Comparison of ENCODE assay signal across 8 mouse cellular contexts in the genomic region with DNA sequence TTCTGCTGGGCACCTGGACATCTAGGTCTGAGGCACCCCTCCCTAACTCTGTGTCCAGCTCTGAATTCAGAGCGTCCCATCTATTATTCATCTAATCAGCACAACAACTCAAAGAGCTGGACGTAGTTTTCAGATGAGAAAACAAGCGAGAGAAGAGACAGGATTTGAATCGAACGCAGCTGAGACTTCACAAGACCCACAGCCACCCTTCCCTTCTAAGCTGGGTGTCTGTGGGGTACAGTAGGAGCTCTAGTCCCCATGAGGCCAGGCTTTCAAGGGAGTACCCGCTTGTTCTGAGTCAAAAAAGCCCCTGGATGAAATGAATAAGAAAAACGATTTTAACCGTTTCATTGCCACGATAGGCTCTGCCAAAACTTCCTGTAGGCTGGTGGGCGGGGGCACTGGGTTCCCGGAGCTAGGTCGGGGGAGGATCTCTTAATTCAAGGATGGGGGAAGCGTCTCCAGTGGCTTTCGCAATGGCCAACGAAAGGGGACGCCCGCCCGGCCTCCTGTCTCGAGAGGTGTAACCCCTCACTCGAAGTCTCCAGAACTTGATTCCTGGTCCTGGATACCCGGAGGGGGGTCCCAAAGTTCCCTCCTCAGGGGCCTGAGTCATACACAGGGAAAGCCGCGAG. TPM values are rescaled to one million over a fixed set of nuclear protein-coding genes. Genes with fewer than 3 reads are reported as not detected.
DNase-seq lines count a peak whose midpoint lies in the region; ATAC-seq and TF ChIP-seq lines count a peak whose summit lies in the region.

No protein-coding gene starts in this region.

- no peaks in the 10 kb centered on the region for H3K9me3 ChIP-seq in embryonic facial prominence, embryonic 15.5 days (replicated peaks)
- H3K9me3 ChIP-seq in limb, embryonic 14.5 days (ENCODE audit: control insufficient read depth, low read length), result no peaks in the 10 kb centered on the region
- H3K9me3 ChIP-seq in midbrain, postnatal 0 days (ENCODE audit: low read length), result no peaks in the 10 kb centered on the region

- H3K4me3 ChIP-seq in embryonic facial prominence, embryonic 15.5 days (replicated peaks), result peak overlapping the region; percentile 53
- peak overlapping the region; percentile 37 for H3K4me3 ChIP-seq in limb, embryonic 14.5 days (replicated peaks; ENCODE audit: low read length)
- H3K4me3 ChIP-seq in midbrain, postnatal 0 days (ENCODE audit: low read depth, low read length), result peak overlapping the region; percentile 46

- WGBS in embryonic facial prominence, embryonic 15.5 days, result under 1% methylated on average over 23 of the region's 23 CpGs
- WGBS in limb, embryonic 14.5 days, result under 1% methylated on average over 23 of the region's 23 CpGs
- WGBS in midbrain, postnatal 0 days, result under 1% methylated on average over 23 of the region's 23 CpGs

- peak overlapping the region; percentile 88 for H3K27ac ChIP-seq in embryonic facial prominence, embryonic 15.5 days (replicated peaks)
- H3K27ac ChIP-seq in limb, embryonic 14.5 days (replicated peaks; ENCODE audit: low read depth, low read length), result no peak overlapping the region
- peak overlapping the region; percentile 73 for H3K27ac ChIP-seq in midbrain, postnatal 0 days (ENCODE audit: low read depth, low read length)

- peak; percentile 0; the same call in 1 of the 2 replicates for ATAC-seq in frontal cortex, adult (ENCODE audit: low TSS enrichment)
- ATAC-seq in embryonic facial prominence, embryonic 15.5 days (ENCODE audit: insufficient number of reproducible peaks, low FRiP score, low TSS enrichment, low read depth), result no peak
- ATAC-seq in limb, embryonic 14.5 days (ENCODE audit: low FRiP score, low read depth), result no peak
- ATAC-seq in midbrain, postnatal 0 days (ENCODE audit: low FRiP score), result no peak
- ATAC-seq in megakaryocyte-erythroid progenitor cell, adult 5-6 weeks (replicated peaks; ENCODE audit: low FRiP score, low TSS enrichment, poor library complexity, severe bottlenecking), result no peak

- H3K4me2 ChIP-seq in embryonic facial prominence, embryonic 15.5 days (replicated peaks), result peak overlapping the region; percentile 99
- H3K4me2 ChIP-seq in limb, embryonic 14.5 days (replicated peaks; ENCODE audit: low read depth, low read length, severe bottlenecking), result peak overlapping the region; percentile 89
- H3K4me2 ChIP-seq in midbrain, postnatal 0 days (ENCODE audit: low read depth, low read length, poor library complexity, severe bottlenecking), result peak overlapping the region; percentile 94

- no peak for DNase-seq in frontal cortex, postnatal 36 days (ENCODE audit: low spot score in 2 of 2)
- DNase-seq in A20 (ENCODE audit: low read depth, low spot score), result peak; percentile 64
- no peak for DNase-seq in limb, embryonic 14.5 days (ENCODE audit: low spot score)
- no peak for DNase-seq in midbrain, postnatal 0 days (ENCODE audit: low spot score)
- DNase-seq in adrenal gland, adult 18-20 months (ENCODE audit: low spot score in 2 of 2), result no peak

- H3K36me3 ChIP-seq in embryonic facial prominence, embryonic 15.5 days, result no peaks in the 10 kb centered on the region
- H3K36me3 ChIP-seq in limb, embryonic 14.5 days (ENCODE audit: control insufficient read depth, insufficient read depth, low read length), result no peaks in the 10 kb centered on the region
- no peaks in the 10 kb centered on the region for H3K36me3 ChIP-seq in midbrain, postnatal 0 days (ENCODE audit: insufficient read depth, low read length)

- no peak for TF ChIP-seq POLR2A in limb, embryonic 14.5 days (IDR thresholded peaks at IDR 0.05; ENCODE audit: borderline replicate concordance, extremely low read depth, insufficient read depth, insufficient read length)

- no peak for TF ChIP-seq CTCF in midbrain, postnatal 0 days (IDR thresholded peaks at IDR 0.05)

- H3K27me3 ChIP-seq in embryonic facial prominence, embryonic 15.5 days, result peaks cover 12% of the 10 kb centered on the region; the same call in 1 of the 2 replicates
- no peaks in the 10 kb centered on the region for H3K27me3 ChIP-seq in limb, embryonic 14.5 days (ENCODE audit: control insufficient read depth, insufficient read depth, low read length)
- H3K27me3 ChIP-seq in midbrain, postnatal 0 days (ENCODE audit: insufficient read depth, low read length), result no peaks in the 10 kb centered on the region

- peaks cover 63% of the 10 kb centered on the region for H3K4me1 ChIP-seq in embryonic facial prominence, embryonic 15.5 days
- H3K4me1 ChIP-seq in limb, embryonic 14.5 days (ENCODE audit: control insufficient read depth, insufficient read depth, low read length), result peaks cover 29% of the 10 kb centered on the region
- H3K4me1 ChIP-seq in midbrain, postnatal 0 days (ENCODE audit: insufficient read depth, low read length), result peaks cover 8% of the 10 kb centered on the region

- H3K9ac ChIP-seq in embryonic facial prominence, embryonic 15.5 days, result peak overlapping the region; percentile 46
- peak overlapping the region; percentile 42 for H3K9ac ChIP-seq in limb, embryonic 14.5 days (ENCODE audit: low read depth, low read length, severe bottlenecking)
- H3K9ac ChIP-seq in midbrain, postnatal 0 days (replicated peaks; ENCODE audit: low read length, poor library complexity, severe bottlenecking), result peak overlapping the region; percentile 68

RNA-seq across cellular contexts. Expression of a gene that starts 5.2 kb away (rescaled TPM):
- polyA plus RNA-seq in embryonic facial prominence, embryonic 15.5 days (2015; fragmentation: Nextera tagmentation; extraction: Ambion mirVana), result 27.2 and 30.6 TPM in 2 replicates
- 15.1 and 17.7 TPM in 2 replicates for polyA plus RNA-seq in limb, embryonic 14.5 days (2012; rRNA removed)
- polyA plus RNA-seq in limb, embryonic 14.5 days (2014; fragmentation: Nextera tagmentation; extraction: Ambion mirVana), result 17.4 and 18.1 TPM in 2 replicates
- 21.4 and 32.5 TPM in 2 replicates for total RNA-seq in midbrain, postnatal 0 days (2014; rRNA removed)
- polyA plus RNA-seq in midbrain, postnatal 0 days (2015; fragmentation: Nextera tagmentation; extraction: Ambion mirVana), result 40.1 and 41.3 TPM in 2 replicates
- 1 to 10 TPM; 6.3 to 7.2 TPM for total RNA-seq in adrenal gland, adult 18-20 months (2021)
- 7.7 and 9.6 TPM in 2 replicates for total RNA-seq in megakaryocyte-erythroid progenitor cell, adult 5-6 weeks (2014; fragmentation: Nextera tagmentation)
- total RNA-seq in megakaryocyte-erythroid progenitor cell, adult 5-6 weeks (2017), result 11.0 and 19.9 TPM in 2 replicates

RNA-seq across cellular contexts. Expression of a gene that starts 6.6 kb away (rescaled TPM):
- 38.0 and 40.5 TPM in 2 replicates for polyA plus RNA-seq in embryonic facial prominence, embryonic 15.5 days (2015; fragmentation: Nextera tagmentation; extraction: Ambion mirVana)
- 11.3 and 16.4 TPM in 2 replicates for polyA plus RNA-seq in limb, embryonic 14.5 days (2012; rRNA removed)
- polyA plus RNA-seq in limb, embryonic 14.5 days (2014; fragmentation: Nextera tagmentation; extraction: Ambion mirVana), result 16.9 and 18.0 TPM in 2 replicates
- 11.3 and 15.9 TPM in 2 replicates for total RNA-seq in midbrain, postnatal 0 days (2014; rRNA removed)
- 5.3 and 6.1 TPM in 2 replicates for polyA plus RNA-seq in midbrain, postnatal 0 days (2015; fragmentation: Nextera tagmentation; extraction: Ambion mirVana)
- 10 to 100 TPM; 27.1 to 28.5 TPM for total RNA-seq in adrenal gland, adult 18-20 months (2021)
- total RNA-seq in megakaryocyte-erythroid progenitor cell, adult 5-6 weeks (2014; fragmentation: Nextera tagmentation), result 4.1 and 8.0 TPM in 2 replicates
- 57.8 and 74.2 TPM in 2 replicates for total RNA-seq in megakaryocyte-erythroid progenitor cell, adult 5-6 weeks (2017)

RNA-seq across cellular contexts. Expression of a gene that starts 15.6 kb away (rescaled TPM):
- polyA plus RNA-seq in embryonic facial prominence, embryonic 15.5 days (2015; fragmentation: Nextera tagmentation; extraction: Ambion mirVana), result 94.9 and 99.1 TPM in 2 replicates
- polyA plus RNA-seq in limb, embryonic 14.5 days (2012; rRNA removed), result 58.6 and 60.8 TPM in 2 replicates
- 87.6 and 90.8 TPM in 2 replicates for polyA plus RNA-seq in limb, embryonic 14.5 days (2014; fragmentation: Nextera tagmentation; extraction: Ambion mirVana)
- total RNA-seq in midbrain, postnatal 0 days (2014; rRNA removed), result 40.5 and 48.9 TPM in 2 replicates
- polyA plus RNA-seq in midbrain, postnatal 0 days (2015; fragmentation: Nextera tagmentation; extraction: Ambion mirVana), result 36.5 and 39.7 TPM in 2 replicates
- total RNA-seq in adrenal gland, adult 18-20 months (2021), result 100 to 1,000 TPM in 1 of 2 experiments, 10 to 100 TPM in 1; 80.9 to 131 TPM
- 198 and 202 TPM in 2 replicates for total RNA-seq in megakaryocyte-erythroid progenitor cell, adult 5-6 weeks (2014; fragmentation: Nextera tagmentation)
- 119 and 151 TPM in 2 replicates for total RNA-seq in megakaryocyte-erythroid progenitor cell, adult 5-6 weeks (2017)

RNA-seq across cellular contexts. Expression of a gene that starts 15.8 kb away (rescaled TPM):
- polyA plus RNA-seq in embryonic facial prominence, embryonic 15.5 days (2015; fragmentation: Nextera tagmentation; extraction: Ambion mirVana), result 705 and 717 TPM in 2 replicates
- 387 and 405 TPM in 2 replicates for polyA plus RNA-seq in limb, embryonic 14.5 days (2012; rRNA removed)
- polyA plus RNA-seq in limb, embryonic 14.5 days (2014; fragmentation: Nextera tagmentation; extraction: Ambion mirVana), result 839 and 877 TPM in 2 replicates
- 720 and 802 TPM in 2 replicates for total RNA-seq in midbrain, postnatal 0 days (2014; rRNA removed)
- polyA plus RNA-seq in midbrain, postnatal 0 days (2015; fragmentation: Nextera tagmentation; extraction: Ambion mirVana), result 904 and 934 TPM in 2 replicates
- total RNA-seq in adrenal gland, adult 18-20 months (2021), result 100 to 1,000 TPM; 740 to 761 TPM
- 898 and 1,004 TPM in 2 replicates for total RNA-seq in megakaryocyte-erythroid progenitor cell, adult 5-6 weeks (2014; fragmentation: Nextera tagmentation)
- 1,011 and 1,021 TPM in 2 replicates for total RNA-seq in megakaryocyte-erythroid progenitor cell, adult 5-6 weeks (2017)

RNA-seq across cellular contexts. Expression of a gene that starts 15.9 kb away (rescaled TPM):
- not detected in 2 replicates for polyA plus RNA-seq in embryonic facial prominence, embryonic 15.5 days (2015; fragmentation: Nextera tagmentation; extraction: Ambion mirVana)
- polyA plus RNA-seq in limb, embryonic 14.5 days (2012; rRNA removed), result 2.0 TPM in 1 of 2 replicates, not detected in the other
- not detected in 2 replicates for polyA plus RNA-seq in limb, embryonic 14.5 days (2014; fragmentation: Nextera tagmentation; extraction: Ambion mirVana)
- not detected in 2 replicates for total RNA-seq in midbrain, postnatal 0 days (2014; rRNA removed)
- not detected in 2 replicates for polyA plus RNA-seq in midbrain, postnatal 0 days (2015; fragmentation: Nextera tagmentation; extraction: Ambion mirVana)
- 1 to 10 TPM; 1.9 TPM for total RNA-seq in adrenal gland, adult 18-20 months (2021)
- not detected in 2 replicates for total RNA-seq in megakaryocyte-erythroid progenitor cell, adult 5-6 weeks (2014; fragmentation: Nextera tagmentation)
- total RNA-seq in megakaryocyte-erythroid progenitor cell, adult 5-6 weeks (2017), result not detected in 2 replicates
